Mouse (Mus musculus): ENCODE measurements around the gene Fbxw17. TPM values are rescaled to one million over a fixed set of nuclear protein-coding genes. Genes with fewer than 3 reads are reported as not detected.

Fbxw17 gene
- 11.8 TPM for polyA plus RNA-seq (2017; shearing (Covaris generic))

GRCm38 (mm10) chr13:50417389-50418183 lies at the start of gene Fbxw17:
Fbxw17 (plus strand) TSS chr13:50417864.

GRCm38 (mm10) chr13:50443812-50444211 lies 26.1 kb downstream of the Fbxw17 start, which contains the start of gene Gm47429:
Gm47429 (minus strand) TSS chr13:50443912.

GRCm38 (mm10) chr13:50467007-50467406 lies 49.3 kb downstream of the Fbxw17 start, which contains the start of gene Nutm2:
Nutm2 (plus strand) TSS chr13:50467307.

Other genes starting within 250 kb of the Fbxw17 start
- not detected for gene Gm906, start 167.6 kb upstream of the Fbxw17 start, polyA plus RNA-seq (2017; shearing (Covaris generic))
- gene Gm47429, start 26.0 kb downstream of the Fbxw17 start, polyA plus RNA-seq (2017; shearing (Covaris generic)) = not detected
- not detected for gene Nutm2, start 49.4 kb downstream of the Fbxw17 start, polyA plus RNA-seq (2017; shearing (Covaris generic))
- gene Gm904, start 225.4 kb downstream of the Fbxw17 start, polyA plus RNA-seq (2017; shearing (Covaris generic)) = not detected

Measured in naive thymus-derived CD4-positive, alpha-beta T cell, adult 5 months (primary cell).